Mouse (Mus musculus) forebrain, embryonic 10.5 days (tissue): ENCODE results near the gene Xpc. TPM values are rescaled to one million over a fixed set of nuclear protein-coding genes. Genes with fewer than 3 reads are reported as not detected.

ENCODE experiments used
- DNase-seq: peaks from one replicate; pipeline ENCODE4 v3.0.0-alpha.2; 2017; ENCODE audit warnings: low spot score; ENCODE audit errors: extremely low spot score
- H3K27ac ChIP-seq: fragments of 300-500 bp; sonication (generic); 2 replicates; pipeline ENCODE4 v1.5.1; 2016; ENCODE audit warnings: mild to moderate bottlenecking
- H3K27me3 ChIP-seq: fragments of 300-500 bp; sonication (generic); 2 replicates; pipeline ENCODE4 v1.6.1; 2016; ENCODE audit warnings: mild to moderate bottlenecking; ENCODE audit not compliant: poor library complexity, severe bottlenecking
- H3K36me3 ChIP-seq: fragments of 300-500 bp; sonication (generic); replicated peaks from 2 replicates; pipeline ENCODE4 v1.6.1; 2016; ENCODE audit warnings: mild to moderate bottlenecking, moderate library complexity
- H3K4me1 ChIP-seq: fragments of 300-500 bp; sonication (generic); 2 replicates; pipeline ENCODE4 v1.6.1; 2016
- H3K4me3 ChIP-seq: fragments of 300-500 bp; sonication (generic); 2 replicates; pipeline ENCODE4 v1.5.1; 2016; ENCODE audit warnings: mild to moderate bottlenecking, moderate library complexity
- H3K9me3 ChIP-seq: fragments of 300-500 bp; sonication (generic); 2 replicates; pipeline ENCODE4 v1.6.1; 2016; ENCODE audit warnings: mild to moderate bottlenecking, moderate library complexity
- WGBS: fragments of 180-500 bp; shearing (Covaris S2); methylation state at CpG from one replicate; pipeline ENCODE4 v1.1.7; 2016; 5-methylcytosine and 5-hydroxymethylcytosine counted together
- polyA plus RNA-seq: library from polyadenylated mRNA; unstranded; fragments of >200 nt; fragmentation: Nextera tagmentation; extraction: Ambion mirVana; gene quantifications from 2 replicates; pipeline ENCODE4 v1.2.1, GENCODE M21; 2016

Xpc gene
- 22.7 and 23.2 TPM in 2 replicates for polyA plus RNA-seq

GRCm38 (mm10) chr6:91515545-91516449, at the start of gene Xpc, which contains the start of gene Lsm3:
Gene Xpc, minus strand, starts transcription at chr6:91515888.
Gene Lsm3, plus strand, starts transcription at chr6:91515928.
- under 1% methylated on average over 80 of the region's 80 CpGs for WGBS
- Histone ChIP-seq H3K27ac (peak within 1 kb of the TSS; percentile 95), H3K36me3 (peaks cover 46% of the 10 kb centered on the region)

DNA sequence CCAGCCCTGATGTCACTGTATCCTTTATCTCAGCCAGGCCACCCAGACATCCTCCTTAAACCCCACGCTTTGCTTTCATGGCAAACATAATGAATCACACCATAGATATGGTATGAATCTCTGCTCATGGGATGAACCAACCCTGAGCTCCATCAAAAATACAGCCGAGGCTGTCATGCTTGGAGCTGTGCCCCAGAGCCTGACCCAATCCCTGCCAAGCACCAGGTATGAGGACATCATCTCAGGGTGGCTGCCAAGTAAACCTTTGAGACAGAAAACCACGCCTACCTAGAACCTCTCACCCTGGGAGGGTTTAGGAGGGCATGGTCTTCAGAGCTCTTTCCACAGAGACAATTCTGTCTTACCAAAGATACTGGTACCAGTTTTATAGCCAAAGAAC, 47.3 kb upstream of the Xpc start:
- no peak for DNase-seq
- 85% methylated on average over 3 of the region's 3 CpGs for WGBS
- Histone ChIP-seq H3K36me3 (no peaks in the 10 kb centered on the region), H3K27me3 (no peaks in the 10 kb centered on the region), H3K4me3 (no peak overlapping the region), H3K4me1 (no peaks in the 10 kb centered on the region), H3K9me3 (no peaks in the 10 kb centered on the region), H3K27ac (no peak overlapping the region)

More at GRCm38 (mm10) chr6:91515545-91516449, at the start of gene Xpc, which contains the start of gene Lsm3:
- no peaks in the 10 kb centered on the region for H3K9me3 ChIP-seq
- H3K27me3 ChIP-seq = no peaks in the 10 kb centered on the region
- H3K4me1 ChIP-seq = peaks cover 28% of the 10 kb centered on the region
- peak within 1 kb of the TSS; percentile 94 for H3K4me3 ChIP-seq
- DNase-seq = peak; percentile 98

DNA sequence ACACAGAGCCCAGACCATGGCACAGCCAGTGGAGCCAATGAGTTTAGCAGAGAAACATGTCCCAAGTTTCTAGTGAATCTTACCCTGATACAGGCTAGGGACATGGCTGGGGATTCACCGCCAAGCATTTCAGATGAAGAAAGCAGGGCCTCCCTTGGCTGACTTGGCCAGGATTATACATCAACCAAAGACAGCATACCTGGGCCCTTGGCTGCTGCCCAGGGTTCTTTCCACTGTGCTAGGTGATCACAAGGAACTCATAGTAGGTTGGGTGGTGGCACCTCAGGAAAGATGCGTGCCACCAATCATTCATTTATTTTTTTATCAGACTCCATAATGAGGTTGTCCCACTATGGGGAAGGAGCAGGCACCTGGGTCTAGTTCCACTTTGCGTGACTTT, 44.5 kb upstream of the Xpc start:
- no peak overlapping the region for H3K27ac ChIP-seq
- WGBS = 89% methylated on average over 3 of the region's 3 CpGs

GRCm38 (mm10) chr6:91559371-91559770, 43.7 kb upstream of the Xpc start:
- no peaks in the 10 kb centered on the region for H3K4me1 ChIP-seq
- H3K4me3 ChIP-seq = no peak overlapping the region
- H3K36me3 ChIP-seq = no peaks in the 10 kb centered on the region
- H3K9me3 ChIP-seq = no peaks in the 10 kb centered on the region
- no peaks in the 10 kb centered on the region for H3K27me3 ChIP-seq
- no peak overlapping the region for H3K27ac ChIP-seq
- no peak for DNase-seq
- WGBS = 93% methylated on average over 4 of the region's 4 CpGs

More for the DNA sequence above, 44.5 kb upstream of the Xpc start:
- DNase-seq = no peak
- Histone ChIP-seq H3K36me3 (no peaks in the 10 kb centered on the region), H3K4me3 (no peak overlapping the region), H3K4me1 (no peaks in the 10 kb centered on the region), H3K9me3 (no peaks in the 10 kb centered on the region), H3K27me3 (no peaks in the 10 kb centered on the region)

- Histone ChIP-seq H3K27me3 (no peaks in the 10 kb centered on the region), H3K27ac (no peak overlapping the region)
- WGBS = 69% methylated on average over 1 of the region's 1 CpGs
Observed at GRCm38 (mm10) chr6:91558565-91558964, 42.9 kb upstream of the Xpc start.

GRCm38 (mm10) chr6:91552693-91553092, 37.0 kb upstream of the Xpc start:
- no peaks in the 10 kb centered on the region for H3K9me3 ChIP-seq
- no peak for DNase-seq
- peaks cover 25% of the 10 kb centered on the region; the same call in 1 of the 2 replicates for H3K4me1 ChIP-seq
- H3K27me3 ChIP-seq = no peaks in the 10 kb centered on the region
- no peaks in the 10 kb centered on the region for H3K36me3 ChIP-seq
- no peak overlapping the region for H3K4me3 ChIP-seq
- 61% methylated on average over 3 of the region's 3 CpGs for WGBS
- H3K27ac ChIP-seq = 0 out of 2 replicates have a peak overlapping the region, but pooled peaks have one; percentile 3

More at GRCm38 (mm10) chr6:91558565-91558964, 42.9 kb upstream of the Xpc start:
- Histone ChIP-seq H3K36me3 (no peaks in the 10 kb centered on the region), H3K4me1 (no peaks in the 10 kb centered on the region), H3K4me3 (no peak overlapping the region), H3K9me3 (no peaks in the 10 kb centered on the region)
- DNase-seq = no peak

DNA sequence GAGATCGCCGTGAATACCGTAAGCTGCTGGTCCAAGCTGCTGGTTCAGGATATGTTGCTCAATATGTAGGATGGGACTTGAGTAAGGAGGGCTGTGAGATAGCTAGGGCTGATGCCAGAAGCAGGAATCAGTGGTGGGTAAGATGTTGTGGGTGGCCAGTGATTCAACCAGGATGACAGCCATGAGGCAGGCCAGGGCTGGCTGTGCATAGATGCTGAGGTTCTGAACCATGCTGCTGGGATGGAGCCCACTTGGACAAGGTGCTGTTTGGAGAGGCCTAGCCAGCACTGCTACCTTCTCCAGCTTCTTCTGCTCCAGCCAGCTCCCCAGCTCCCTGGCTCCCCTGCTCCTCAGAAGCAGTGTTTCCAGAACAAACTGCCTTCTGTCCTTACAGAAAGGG, 36.0 kb upstream of the Xpc start:
- WGBS = 92% methylated on average over 3 of the region's 3 CpGs

DNA sequence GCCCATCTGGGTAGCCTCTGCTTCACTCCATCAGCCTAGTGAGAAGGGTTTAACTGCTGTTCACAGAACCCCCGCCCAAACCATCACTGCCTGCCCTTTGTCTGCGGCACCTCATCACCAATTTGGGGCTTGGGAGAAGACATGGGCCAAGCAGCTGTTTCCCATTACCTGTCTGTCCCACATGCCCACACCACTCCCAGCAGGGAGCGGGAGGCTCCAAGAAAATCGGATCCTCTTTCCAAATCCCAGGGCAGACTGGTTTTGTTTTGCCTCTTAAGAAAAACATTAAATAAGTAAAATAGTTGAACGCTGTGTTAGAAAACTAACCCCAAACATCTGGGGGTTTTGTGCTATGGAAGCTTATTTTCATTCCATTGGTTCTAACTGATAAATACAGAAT, 33.9 kb upstream of the Xpc start:
- Histone ChIP-seq H3K4me3 (no peak overlapping the region), H3K36me3 (no peaks in the 10 kb centered on the region), H3K27ac (peak overlapping the region; percentile 5; the same call in 1 of the 2 replicates), H3K27me3 (no peaks in the 10 kb centered on the region), H3K4me1 (peaks cover 25% of the 10 kb centered on the region; the same call in 1 of the 2 replicates), H3K9me3 (no peaks in the 10 kb centered on the region)
- peak; percentile 37 for DNase-seq
- WGBS = 61% methylated on average over 5 of the region's 5 CpGs

More for the DNA sequence above, 36.0 kb upstream of the Xpc start:
- no peaks in the 10 kb centered on the region for H3K36me3 ChIP-seq
- peak overlapping the region; percentile 40; the same call in 1 of the 2 replicates for H3K27ac ChIP-seq
- H3K27me3 ChIP-seq = no peaks in the 10 kb centered on the region
- H3K9me3 ChIP-seq = no peaks in the 10 kb centered on the region
- H3K4me3 ChIP-seq = no peak overlapping the region
- peaks cover 25% of the 10 kb centered on the region; the same call in 1 of the 2 replicates for H3K4me1 ChIP-seq
- no peak for DNase-seq

DNA sequence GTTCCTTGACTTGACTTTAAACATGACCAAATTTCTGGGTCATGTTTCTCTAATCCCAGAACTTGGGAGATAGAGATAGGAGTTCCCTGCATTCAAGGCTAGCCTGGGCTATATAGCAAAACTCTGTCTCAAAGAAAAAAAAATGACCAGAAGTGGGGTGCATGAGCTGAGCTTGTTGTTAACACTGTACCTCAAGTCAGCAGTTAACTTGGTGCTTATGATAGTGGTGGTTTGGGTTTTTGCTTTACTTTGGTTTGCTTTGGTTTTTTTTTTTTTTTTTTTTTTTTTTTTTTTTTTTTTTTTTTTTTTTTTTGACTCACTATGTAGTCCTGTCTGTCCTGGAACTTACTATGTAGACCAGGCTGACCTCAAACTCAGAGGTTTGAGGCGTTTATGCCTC, 31.6 kb upstream of the Xpc start:
- peaks cover 37% of the 10 kb centered on the region for H3K4me1 ChIP-seq
- H3K4me3 ChIP-seq = no peak overlapping the region
- H3K9me3 ChIP-seq = no peaks in the 10 kb centered on the region
- H3K27ac ChIP-seq = no peak overlapping the region
- no peaks in the 10 kb centered on the region for H3K36me3 ChIP-seq
- 69% methylated on average over 1 of the region's 1 CpGs for WGBS
- DNase-seq = no peak
- H3K27me3 ChIP-seq = no peaks in the 10 kb centered on the region

DNA sequence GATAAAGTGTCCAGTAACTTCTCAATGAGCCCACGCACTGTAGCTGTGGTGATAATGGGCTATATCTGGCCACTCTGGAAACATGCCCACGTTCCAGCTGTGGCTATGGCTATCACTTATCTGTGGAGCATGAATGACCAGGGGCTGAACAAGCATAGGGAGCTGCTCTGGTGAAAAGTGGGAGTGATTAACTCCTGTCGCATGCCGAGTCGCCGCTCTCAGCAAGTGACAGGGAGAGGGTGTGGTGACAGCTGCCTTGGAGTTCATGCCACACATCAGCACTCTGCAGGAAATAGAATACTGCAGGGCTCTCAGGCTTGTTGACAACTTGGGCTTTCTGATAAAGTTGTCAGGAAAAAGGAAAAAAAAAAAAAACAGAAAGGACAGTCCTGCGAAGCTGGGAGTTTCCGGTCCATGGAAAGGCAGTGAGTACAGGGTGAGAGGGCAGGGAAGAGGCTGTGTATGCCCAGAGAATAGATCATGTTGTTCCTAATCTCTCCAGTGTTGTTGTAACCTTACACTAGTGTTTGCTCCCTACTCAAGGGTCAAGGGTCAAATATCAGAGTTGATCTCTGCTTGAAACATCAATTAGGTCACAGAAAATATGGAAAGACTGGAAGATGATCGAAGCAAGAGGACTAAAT, 30.7 kb upstream of the Xpc start:
- Histone ChIP-seq H3K27me3 (no peaks in the 10 kb centered on the region), H3K36me3 (no peaks in the 10 kb centered on the region), H3K9me3 (no peaks in the 10 kb centered on the region), H3K27ac (no peak overlapping the region), H3K4me3 (no peak overlapping the region), H3K4me1 (peaks cover 39% of the 10 kb centered on the region)
- 75% methylated on average over 9 of the region's 9 CpGs for WGBS
- DNase-seq = no peak

GRCm38 (mm10) chr6:91543056-91543455, 27.4 kb upstream of the Xpc start:
- Histone ChIP-seq H3K27ac (peak overlapping the region; percentile 61; the same call in 1 of the 2 replicates), H3K36me3 (no peaks in the 10 kb centered on the region), H3K4me1 (peaks cover 22% of the 10 kb centered on the region), H3K27me3 (no peaks in the 10 kb centered on the region), H3K4me3 (no peak overlapping the region), H3K9me3 (no peaks in the 10 kb centered on the region)
- WGBS = 87% methylated on average over 5 of the region's 5 CpGs
- no peak for DNase-seq

GRCm38 (mm10) chr6:91541276-91541675, 25.6 kb upstream of the Xpc start:
- DNase-seq = no peak
- Histone ChIP-seq H3K9me3 (no peaks in the 10 kb centered on the region), H3K27me3 (no peaks in the 10 kb centered on the region), H3K36me3 (no peaks in the 10 kb centered on the region), H3K4me3 (no peak overlapping the region), H3K27ac (no peak overlapping the region), H3K4me1 (peaks cover 22% of the 10 kb centered on the region)
- 81% methylated on average over 3 of the region's 3 CpGs for WGBS
